24 mouse cellular contexts compared by ENCODE assay signal in genomic region chr8:87196050-87196449, GRCm38 (mm10).
DNase-seq lines count a peak whose midpoint lies in the region; ATAC-seq and TF ChIP-seq lines count a peak whose summit lies in the region.
"Had no signal": no experiment of that assay in that cellular context is flagged by ENCODE, and none has a peak within 500 bp of the region (broad histone marks: within the 10 kb centered on the region; RNA-seq: fewer than 3 reads in every experiment).

No protein-coding gene starts in this region.

- H3K36me3 ChIP-seq in forebrain, embryonic 16.5 days (ENCODE audit: control insufficient read depth, insufficient read depth): no peaks in the 10 kb centered on the region
- no peaks in the 10 kb centered on the region for H3K36me3 ChIP-seq in forebrain, embryonic 12.5 days (replicated peaks)
- H3K36me3 ChIP-seq in kidney, postnatal 0 days (ENCODE audit: insufficient read depth, low read length): no peaks in the 10 kb centered on the region
- H3K36me3 ChIP-seq: embryonic facial prominence, embryonic 12.5 days; embryonic facial prominence, embryonic 15.5 days; heart, embryonic 10.5 days; heart, embryonic 13.5 days had no signal

- peaks cover 16% of the 10 kb centered on the region for H3K4me1 ChIP-seq in forebrain, embryonic 16.5 days (replicated peaks; ENCODE audit: control insufficient read depth, insufficient read depth, low read length)
- peaks cover 24% of the 10 kb centered on the region for H3K4me1 ChIP-seq in forebrain, embryonic 12.5 days
- H3K4me1 ChIP-seq in kidney, postnatal 0 days (replicated peaks; ENCODE audit: insufficient read depth, low read length): peaks cover 3% of the 10 kb centered on the region; the same call in 1 of the 2 replicates

- ATAC-seq in forebrain, embryonic 16.5 days: no peak
- no peak for ATAC-seq in forebrain, embryonic 12.5 days (ENCODE audit: low FRiP score)
- no peak for ATAC-seq in kidney, postnatal 0 days (replicated peaks; ENCODE audit: low FRiP score, low read depth)
- ATAC-seq: activated CD4-positive, CD25-positive, alpha-beta regulatory T cell, adult 4 months; forebrain, embryonic 13.5 days; hindbrain, postnatal 0 days; inflammation-experienced regulatory T-cells, adult 6 months had no signal

- 0 out of 2 replicates have a peak overlapping the region, but pooled peaks have one; percentile 12 for H3K27ac ChIP-seq in forebrain, embryonic 16.5 days (ENCODE audit: low read length)
- no peak overlapping the region for H3K27ac ChIP-seq in forebrain, embryonic 12.5 days
- H3K27ac ChIP-seq in kidney, postnatal 0 days: no peak overlapping the region
- H3K27ac ChIP-seq: embryonic facial prominence, embryonic 12.5 days; embryonic facial prominence, embryonic 15.5 days; forebrain, embryonic 13.5 days; heart, adult 2 months; heart, embryonic 10.5 days; heart, embryonic 13.5 days; hindbrain, embryonic 14.5 days; hindbrain, postnatal 0 days had no signal

- H3K4me2 ChIP-seq in forebrain, embryonic 16.5 days (ENCODE audit: low read length): no peak overlapping the region
- no peak overlapping the region for H3K4me2 ChIP-seq in forebrain, embryonic 12.5 days
- H3K4me2 ChIP-seq in kidney, postnatal 0 days (ENCODE audit: low read length): no peak overlapping the region
- H3K4me2 ChIP-seq: embryonic facial prominence, embryonic 12.5 days; embryonic facial prominence, embryonic 15.5 days; forebrain, embryonic 13.5 days; heart, embryonic 13.5 days; hindbrain, embryonic 14.5 days had no signal

- WGBS in forebrain, embryonic 16.5 days: 78% methylated on average over 5 of the region's 5 CpGs
- WGBS in forebrain, embryonic 12.5 days: 90% methylated on average over 5 of the region's 5 CpGs
- WGBS in kidney, postnatal 0 days: 18% methylated on average over 5 of the region's 5 CpGs

- H3K27me3 ChIP-seq in forebrain, embryonic 16.5 days (replicated peaks; ENCODE audit: control insufficient read depth, insufficient read depth, low read length): no peaks in the 10 kb centered on the region
- H3K27me3 ChIP-seq in forebrain, embryonic 12.5 days: peaks cover 12% of the 10 kb centered on the region
- H3K27me3 ChIP-seq in kidney, postnatal 0 days (ENCODE audit: insufficient read depth, low read length): no peaks in the 10 kb centered on the region
- H3K27me3 ChIP-seq: embryonic facial prominence, embryonic 12.5 days; embryonic facial prominence, embryonic 15.5 days had no signal

- H3K4me3 ChIP-seq in forebrain, embryonic 16.5 days (replicated peaks; ENCODE audit: low read length): no peak overlapping the region
- H3K4me3 ChIP-seq in forebrain, embryonic 12.5 days (replicated peaks): no peak overlapping the region
- no peak overlapping the region for H3K4me3 ChIP-seq in kidney, postnatal 0 days (replicated peaks; ENCODE audit: low read depth, low read length)
- H3K4me3 ChIP-seq: embryonic facial prominence, embryonic 12.5 days; embryonic facial prominence, embryonic 15.5 days; forebrain, embryonic 13.5 days; heart, adult 2 months; heart, embryonic 10.5 days; heart, embryonic 13.5 days had no signal

- H3K9me3 ChIP-seq in forebrain, embryonic 16.5 days (ENCODE audit: control insufficient read depth, low read length): no peaks in the 10 kb centered on the region
- H3K9me3 ChIP-seq in forebrain, embryonic 12.5 days: no peaks in the 10 kb centered on the region
- no peaks in the 10 kb centered on the region for H3K9me3 ChIP-seq in kidney, postnatal 0 days (replicated peaks; ENCODE audit: low read length)
- H3K9me3 ChIP-seq: embryonic facial prominence, embryonic 12.5 days; embryonic facial prominence, embryonic 15.5 days; forebrain, embryonic 13.5 days; heart, embryonic 10.5 days; heart, embryonic 13.5 days had no signal

- TF ChIP-seq POLR2A in brain, embryonic 14.5 days (IDR thresholded peaks at IDR 0.05; ENCODE audit: borderline replicate concordance, extremely low read depth, insufficient read depth, insufficient read length, poor library complexity, severe bottlenecking): no peak

- TF ChIP-seq CTCF in kidney, postnatal 0 days (IDR thresholded peaks at IDR 0.05; ENCODE audit: low read depth): no peak
- TF ChIP-seq CTCF in brain, embryonic 14.5 days (IDR thresholded peaks at IDR 0.05; ENCODE audit: borderline replicate concordance, extremely low read depth, insufficient read depth, insufficient read length): no peak

- H3K9ac ChIP-seq in forebrain, embryonic 16.5 days (replicated peaks; ENCODE audit: low read depth, low read length): no peak overlapping the region
- H3K9ac ChIP-seq in forebrain, embryonic 12.5 days: no peak overlapping the region
- H3K9ac ChIP-seq in kidney, postnatal 0 days (ENCODE audit: low read depth, low read length): no peak overlapping the region
- H3K9ac ChIP-seq: embryonic facial prominence, embryonic 12.5 days; embryonic facial prominence, embryonic 15.5 days; forebrain, embryonic 13.5 days; heart, embryonic 13.5 days; hindbrain, embryonic 14.5 days had no signal

- DNase-seq in kidney, postnatal 0 days (ENCODE audit: low spot score): peak; percentile 62
- no peak for DNase-seq in kidney, adult 11 months
- DNase-seq in brain, embryonic 14.5 days (ENCODE audit: low read depth): peak; percentile 14
- DNase-seq in right cerebral cortex, postnatal 4 days: no peak
- DNase-seq: adrenal gland, adult 8-10 months; adrenal gland, postnatal 25 days; cerebellum, adult 9-11 months; cerebellum, postnatal 25 days; gastrocnemius, postnatal 10 days; gastrocnemius, postnatal 36 days; heart, adult 2 months; heart, postnatal 14 days; heart, postnatal 4 days had no signal

Comparison
In these comparisons a context has a peak if more than half of its experiments do, and no peak if none do; other contexts are left out.
1. DNase-seq: peak in kidney, postnatal 0 days (single experiment) and brain, embryonic 14.5 days (single experiment); none in kidney, adult 11 months (single experiment) and right cerebral cortex, postnatal 4 days (single experiment).